Mouse (Mus musculus): Measurements from ENCODE around the gene Adcy1.

GRCm38 (mm10) chr11:7226810-7227550 is 163.7 kb downstream of the Adcy1 start:
- TF ChIP-seq FLI1 (IDR thresholded peaks at IDR 0.05; ENCODE audit: low read length), result no peak
- TF ChIP-seq GATA1 (IDR thresholded peaks at IDR 0.05; ENCODE audit: borderline replicate concordance, low read length), result no peak

Data from megakaryocyte, embryonic 14.5 days (primary cell).